Mouse (Mus musculus): ENCODE measurements around the gene Olfr1062.
"Not testable (repeated sequence)": the region's sequence is repeated elsewhere in the genome, so short reads cannot be mapped to it uniquely, and the experiment has no call there.

Olfr1062 gene

DNA sequence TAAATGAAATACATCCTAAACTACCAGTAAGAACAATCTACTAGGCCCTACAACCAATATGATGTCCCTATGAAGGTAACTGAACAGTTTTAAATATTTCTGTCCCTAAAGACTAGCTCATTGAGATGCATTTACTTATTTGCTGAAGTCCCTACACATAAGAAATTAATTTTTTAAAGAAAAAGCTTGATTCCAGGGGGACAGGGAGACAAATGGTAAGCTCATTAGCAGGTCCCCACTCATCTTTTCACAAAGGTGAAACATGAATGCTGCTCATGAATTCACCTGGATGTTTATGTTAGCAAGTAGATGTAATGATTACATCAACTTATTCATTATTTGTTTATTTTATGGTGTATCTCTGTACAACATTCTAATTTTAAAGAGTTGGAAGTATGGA lies at the start of gene Olfr1062:
Gene Olfr1062 (minus strand): TSS at position 101 of the 400 bp plus-strand sequence.
- DNase-seq: not testable (repeated sequence)

DNA sequence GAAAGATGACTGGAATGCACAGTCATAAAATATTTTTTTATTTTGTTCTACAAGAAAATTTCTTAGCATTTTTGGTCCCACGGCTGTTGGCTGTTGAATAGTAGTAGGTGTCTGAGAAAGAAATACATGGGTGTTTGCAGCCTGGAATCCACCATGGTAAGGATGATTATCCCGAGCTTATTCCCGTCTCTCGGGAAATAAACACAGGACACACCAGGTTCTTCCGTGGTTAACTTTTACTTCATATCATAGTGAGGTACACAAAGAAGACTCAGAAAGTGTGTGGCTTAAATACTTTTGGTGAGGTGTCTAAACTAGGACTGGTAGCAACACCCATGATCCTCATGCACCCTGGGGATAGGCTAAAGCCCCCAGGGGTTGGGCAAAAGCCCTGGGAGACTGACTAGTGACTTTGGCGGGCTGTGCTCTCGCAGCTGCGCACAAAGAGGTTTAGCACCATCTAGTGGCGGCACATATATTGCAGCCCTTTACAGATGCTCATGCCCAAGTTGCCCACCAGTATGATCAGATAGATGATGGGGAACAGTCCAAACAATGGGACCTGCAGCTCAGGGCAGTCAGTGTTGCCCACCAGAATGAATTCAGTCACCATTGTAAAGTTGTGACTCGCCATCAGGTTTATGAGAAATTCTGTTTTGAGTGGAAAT lies 38.0 kb upstream of the Olfr1062 start:
- DNase-seq: peak; percentile 48

DNA sequence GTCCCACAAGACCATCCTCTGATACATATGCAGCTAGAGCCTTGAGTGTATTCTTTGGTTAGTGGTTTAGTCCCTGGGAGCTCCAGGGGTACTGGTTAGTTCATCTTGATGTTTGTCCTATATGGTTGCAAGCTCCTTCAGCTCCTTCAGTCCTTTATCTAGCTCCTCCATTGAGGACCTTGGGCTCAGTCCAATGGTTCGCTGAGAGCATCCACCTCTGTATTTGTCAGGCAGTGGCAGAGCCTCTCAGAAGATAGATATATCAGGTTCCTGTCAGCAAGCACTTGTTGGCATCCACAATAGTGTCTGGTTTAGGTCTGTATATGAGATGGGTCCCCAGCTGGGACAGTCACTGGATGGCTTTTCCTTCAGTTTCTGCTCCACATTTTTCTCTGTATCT lies 33.9 kb upstream of the Olfr1062 start:
- DNase-seq: no peak

DNA sequence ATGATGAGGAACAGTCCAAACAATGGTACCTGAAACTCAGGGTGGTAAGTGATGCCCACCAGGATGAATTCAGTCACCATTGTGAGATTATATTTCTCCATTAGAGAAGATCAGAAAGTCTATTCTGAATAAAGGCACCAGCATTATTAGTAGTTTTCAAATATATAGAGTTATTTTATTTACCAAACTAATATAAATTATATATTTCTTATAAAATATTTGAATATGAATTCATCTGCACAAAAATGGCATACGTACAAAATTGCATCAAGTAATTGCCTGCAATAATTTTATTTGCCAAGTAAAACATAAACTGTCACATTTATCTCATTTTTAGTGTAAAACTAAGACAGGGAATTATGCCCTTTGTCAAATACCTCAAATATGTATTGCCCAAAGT lies 29.6 kb upstream of the Olfr1062 start, which contains the start of gene Olfr1066:
Gene Olfr1066 (minus strand): TSS at position 101 of the 400 bp plus-strand sequence.
- no peak for DNase-seq

DNA sequence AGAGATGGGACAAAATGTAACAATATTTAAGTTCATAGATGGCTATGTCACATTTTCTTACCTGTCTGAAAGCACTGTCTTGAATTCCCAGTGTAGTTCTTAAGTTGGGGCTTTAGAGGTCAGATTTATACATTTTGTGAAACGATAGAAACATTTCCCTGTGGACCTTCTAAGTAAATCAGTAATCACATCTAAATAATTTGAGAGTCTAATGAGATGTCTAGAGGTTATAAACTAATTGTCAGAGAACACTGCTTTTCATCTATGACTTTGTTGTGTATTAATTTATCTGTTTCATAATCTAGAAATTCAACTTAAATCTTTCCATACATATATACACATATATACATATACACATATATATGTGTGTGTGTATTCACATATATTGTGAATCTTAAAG lies 23.9 kb upstream of the Olfr1062 start, which contains the start of gene Olfr1065:
Gene Olfr1065 (minus strand): TSS at position 101 of the 400 bp plus-strand sequence.
- not testable (repeated sequence) for DNase-seq

DNA sequence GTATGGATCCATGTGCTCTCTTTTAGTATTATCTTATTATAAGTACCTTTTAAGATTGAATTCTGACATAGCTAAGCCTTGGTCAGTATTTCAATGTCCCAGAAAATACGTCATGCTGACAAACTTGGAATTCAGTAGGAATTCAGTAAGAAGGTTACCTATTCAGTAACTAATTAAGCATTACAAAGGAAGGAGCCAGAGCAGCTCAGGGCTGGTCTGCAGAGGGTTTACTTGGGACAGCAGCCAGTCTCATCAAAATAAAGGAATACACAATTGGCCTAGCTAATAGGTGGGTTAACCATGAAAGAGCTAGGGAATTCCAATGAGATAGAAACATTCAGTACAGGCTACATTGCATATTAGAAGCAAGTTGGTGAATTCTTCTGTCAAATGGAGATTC lies 15.6 kb upstream of the Olfr1062 start:
- DNase-seq: not testable (repeated sequence)

DNA sequence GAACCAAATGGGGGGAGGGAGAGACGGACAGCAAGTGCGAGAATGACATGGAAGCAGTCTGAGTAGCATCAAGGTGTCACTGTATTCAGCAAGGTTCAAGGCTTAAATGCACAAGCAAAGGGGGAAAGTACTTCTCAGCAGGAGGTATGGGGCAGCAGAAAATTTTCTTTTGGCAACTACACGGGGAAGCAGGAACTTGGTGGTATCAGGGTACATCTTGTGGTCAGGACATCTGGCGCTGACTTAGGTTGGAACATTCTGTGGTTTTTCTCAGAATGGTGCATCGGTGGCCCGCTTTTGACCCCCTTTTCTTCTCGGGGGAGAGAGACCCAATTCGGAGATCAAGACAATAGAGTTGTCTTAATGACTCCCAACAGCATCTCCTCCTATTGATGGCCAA lies 2.0 kb upstream of the Olfr1062 start:
- not testable (repeated sequence) for DNase-seq

DNA sequence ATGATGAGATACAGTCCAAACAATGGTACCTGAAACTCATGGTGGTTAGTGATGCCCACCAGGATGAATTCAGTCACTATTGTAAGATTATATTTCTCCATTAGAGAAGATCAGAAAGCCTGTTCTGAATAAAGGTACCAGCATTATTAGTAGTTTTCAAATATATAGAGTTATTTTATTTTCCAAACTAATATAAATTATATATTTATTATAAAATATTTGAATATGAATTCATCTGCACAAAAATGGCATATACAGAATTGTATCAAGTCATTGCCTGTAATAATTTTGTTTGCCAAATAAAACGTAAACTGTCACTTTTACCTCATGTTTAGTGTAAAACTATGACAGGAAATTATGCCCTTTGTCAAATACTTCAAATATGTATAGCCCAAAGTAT lies 12.6 kb downstream of the Olfr1062 start, which contains the start of gene Olfr1061:
Gene Olfr1061 (minus strand): TSS at position 101 of the 400 bp plus-strand sequence.
- DNase-seq: no peak

DNA sequence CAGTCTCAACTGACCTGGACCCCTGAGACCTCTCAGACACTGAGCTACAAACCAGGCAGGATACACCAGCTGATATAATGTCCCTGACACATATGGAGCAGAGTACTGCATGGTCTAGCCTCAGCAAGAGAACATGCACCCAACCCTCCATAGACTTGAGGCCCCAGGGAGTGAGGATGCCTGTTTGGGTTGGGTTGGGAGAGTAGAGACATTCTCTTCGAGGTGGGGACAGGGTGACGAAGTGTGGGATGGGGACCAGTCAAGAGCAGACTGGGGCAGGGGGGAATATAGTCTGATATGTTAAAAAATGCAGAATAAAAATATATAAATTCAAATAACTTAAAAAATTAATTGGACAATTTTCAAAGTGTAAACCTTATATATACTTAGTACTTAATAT lies 31.4 kb downstream of the Olfr1062 start:
- no peak for DNase-seq

DNA sequence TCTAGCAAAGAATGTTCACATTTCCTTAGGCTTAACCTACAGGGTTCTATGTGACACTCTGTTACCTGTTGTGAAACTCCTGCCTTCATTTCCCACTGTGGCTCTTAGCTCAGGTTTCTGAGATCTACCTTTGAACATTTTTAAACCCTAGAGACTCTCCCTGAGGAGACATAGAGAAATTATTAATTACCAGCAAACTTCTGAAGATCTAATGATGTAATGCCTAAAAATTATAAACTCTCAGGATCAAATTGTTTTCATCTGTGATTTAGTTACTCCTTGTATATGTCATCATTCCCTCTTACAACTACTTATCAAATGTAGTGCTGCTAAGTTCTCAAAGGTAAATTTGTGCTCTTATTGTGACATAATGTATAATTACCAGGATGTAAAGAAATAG lies 38.1 kb downstream of the Olfr1062 start, which contains the start of gene Olfr1058:
Gene Olfr1058 (minus strand): TSS at position 101 of the 400 bp plus-strand sequence.
- DNase-seq: not testable (repeated sequence)

DNA sequence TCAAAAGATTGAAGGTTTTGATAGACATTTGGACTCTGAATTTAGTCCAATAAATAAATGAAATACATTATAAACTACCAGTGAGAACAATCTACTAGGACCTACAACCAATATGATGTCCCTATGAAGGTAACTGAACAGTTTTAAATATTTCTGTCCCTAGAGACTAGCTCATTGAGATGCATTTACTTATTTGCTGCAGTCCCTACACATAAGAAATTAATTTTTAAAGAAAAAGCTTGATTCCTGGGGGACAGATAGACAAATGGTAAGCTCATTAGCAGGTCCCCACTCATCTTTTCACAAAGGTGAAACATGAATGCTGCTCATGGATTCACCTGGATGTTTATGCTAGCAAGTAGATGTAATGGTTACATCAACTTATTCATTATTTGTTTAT lies 48.3 kb downstream of the Olfr1062 start, which contains the start of gene Olfr1057:
Gene Olfr1057 (minus strand): TSS at position 101 of the 400 bp plus-strand sequence.
- DNase-seq: no peak
